Mouse (Mus musculus) heart, embryonic 16.5 days (tissue): ENCODE results near the gene Adipoq. TPM values are rescaled to one million over a fixed set of nuclear protein-coding genes. Genes with fewer than 3 reads are reported as not detected.

Experiments used
- ATAC-seq: fragments of 200-750 bp; cut with Nextera tagmentation; replicated peaks from 2 replicates; pipeline ENCODE4 v1.8.0; 2017; ENCODE audit warnings: moderate number of reproducible peaks; ENCODE audit not compliant: insufficient read depth, low FRiP score; ENCODE audit errors: extremely low read depth
- H3K27ac ChIP-seq: fragments of 300-500 bp; sonication (generic); 2 replicates; pipeline ENCODE4 v1.5.1; 2014; ENCODE audit warnings: mild to moderate bottlenecking, low read length, control low read depth, moderate library complexity
- H3K27me3 ChIP-seq: fragments of 300-500 bp; sonication (generic); 2 replicates; pipeline ENCODE4 v1.6.1; 2014; ENCODE audit warnings: low read length, mixed read lengths; ENCODE audit not compliant: control insufficient read depth, insufficient read depth
- H3K36me3 ChIP-seq: fragments of 300-500 bp; sonication (generic); 2 replicates; pipeline ENCODE4 v1.6.1; 2014; ENCODE audit not compliant: control insufficient read depth, insufficient read depth
- H3K4me1 ChIP-seq: fragments of 300-500 bp; sonication (generic); 2 replicates; pipeline ENCODE4 v1.6.1; 2014; ENCODE audit warnings: low read length, mixed read lengths; ENCODE audit not compliant: control insufficient read depth, insufficient read depth
- H3K4me2 ChIP-seq: fragments of 300-500 bp; sonication (generic); 2 replicates; pipeline ENCODE4 v1.6.1; 2014; ENCODE audit warnings: low read depth, mild to moderate bottlenecking, control low read depth, low read length
- H3K4me3 ChIP-seq: fragments of 300-500 bp; sonication (generic); 2 replicates; pipeline ENCODE4 v1.5.1; 2014; ENCODE audit warnings: mild to moderate bottlenecking, control low read depth, low read length
- H3K9ac ChIP-seq: fragments of 300-500 bp; sonication (generic); 2 replicates; pipeline ENCODE4 v1.6.1; 2014; ENCODE audit warnings: low read length, control low read depth
- H3K9me3 ChIP-seq: fragments of 300-500 bp; sonication (generic); replicated peaks from 2 replicates; pipeline ENCODE4 v1.6.1; 2016; ENCODE audit warnings: low read length; ENCODE audit not compliant: control insufficient read depth
- WGBS: fragments of 180-500 bp; shearing (Covaris S2); extraction: QIAGEN DNeasy Blood & Tissue Kit; methylation state at CpG from one replicate; pipeline ENCODE4 v1.1.7; 2014; 5-methylcytosine and 5-hydroxymethylcytosine counted together
- polyA plus RNA-seq: library from polyadenylated mRNA; unstranded; fragments of >200 nt; fragmentation: Nextera tagmentation; extraction: Ambion mirVana; gene quantifications from 2 replicates; pipeline ENCODE4 v1.2.1, GENCODE M21; 2015

Gene Adipoq
- polyA plus RNA-seq, 1 experiment from 2014 or later, result not detected

- H3K27ac ChIP-seq, result peak within 1 kb of the TSS; percentile 100
- H3K27me3 ChIP-seq, result no peaks in the 10 kb centered on the region
- H3K36me3 ChIP-seq, result peaks cover 14% of the 10 kb centered on the region
- peak within 1 kb of the TSS; percentile 90 for H3K4me3 ChIP-seq
- peak; percentile 91 for ATAC-seq
- H3K4me2 ChIP-seq, result peak within 1 kb of the TSS; percentile 72
- H3K9ac ChIP-seq, result peak within 1 kb of the TSS; percentile 94
- peaks cover 11% of the 10 kb centered on the region for H3K4me1 ChIP-seq
- no peaks in the 10 kb centered on the region for H3K9me3 ChIP-seq
- WGBS, result under 1% methylated on average over 51 of the region's 51 CpGs
These were observed 18.5 kb upstream of the Adipoq start, which contains the start of gene Rfc4 for GRCm38 (mm10) chr16:23127673-23128375. Rfc4 (minus strand) TSS chr16:23127737.

- Histone ChIP-seq H3K4me3 (no peak overlapping the region), H3K27me3 (no peaks in the 10 kb centered on the region), H3K36me3 (no peaks in the 10 kb centered on the region), H3K4me1 (peaks cover 11% of the 10 kb centered on the region), H3K4me2 (no peak overlapping the region), H3K27ac (no peak overlapping the region), H3K9me3 (no peaks in the 10 kb centered on the region), H3K9ac (no peak overlapping the region)
- WGBS, result 88% methylated on average over 3 of the region's 3 CpGs
- no peak for ATAC-seq
These were observed 16.0 kb upstream of the Adipoq start for GRCm38 (mm10) chr16:23130303-23130702.

GRCm38 (mm10) chr16:23132336-23132735 lies 14.0 kb upstream of the Adipoq start:
- 94% methylated on average over 1 of the region's 1 CpGs for WGBS
- Histone ChIP-seq H3K27ac (no peak overlapping the region), H3K9me3 (no peaks in the 10 kb centered on the region)

GRCm38 (mm10) chr16:23135421-23136149 lies 10.8 kb upstream of the Adipoq start:
- no peak for ATAC-seq
- Histone ChIP-seq H3K9me3 (no peaks in the 10 kb centered on the region), H3K4me2 (peak overlapping the region; percentile 34), H3K36me3 (no peaks in the 10 kb centered on the region), H3K27me3 (no peaks in the 10 kb centered on the region), H3K4me3 (no peak overlapping the region), H3K9ac (no peak overlapping the region), H3K27ac (no peak overlapping the region), H3K4me1 (no peaks in the 10 kb centered on the region)
- WGBS, result 19% methylated on average over 11 of the region's 11 CpGs

More at GRCm38 (mm10) chr16:23132336-23132735, 14.0 kb upstream of the Adipoq start:
- Histone ChIP-seq H3K27me3 (no peaks in the 10 kb centered on the region), H3K4me1 (peaks cover 5% of the 10 kb centered on the region; the same call in 1 of the 2 replicates), H3K4me2 (no peak overlapping the region), H3K9ac (no peak overlapping the region), H3K36me3 (no peaks in the 10 kb centered on the region), H3K4me3 (no peak overlapping the region)
- ATAC-seq, result no peak

DNA sequence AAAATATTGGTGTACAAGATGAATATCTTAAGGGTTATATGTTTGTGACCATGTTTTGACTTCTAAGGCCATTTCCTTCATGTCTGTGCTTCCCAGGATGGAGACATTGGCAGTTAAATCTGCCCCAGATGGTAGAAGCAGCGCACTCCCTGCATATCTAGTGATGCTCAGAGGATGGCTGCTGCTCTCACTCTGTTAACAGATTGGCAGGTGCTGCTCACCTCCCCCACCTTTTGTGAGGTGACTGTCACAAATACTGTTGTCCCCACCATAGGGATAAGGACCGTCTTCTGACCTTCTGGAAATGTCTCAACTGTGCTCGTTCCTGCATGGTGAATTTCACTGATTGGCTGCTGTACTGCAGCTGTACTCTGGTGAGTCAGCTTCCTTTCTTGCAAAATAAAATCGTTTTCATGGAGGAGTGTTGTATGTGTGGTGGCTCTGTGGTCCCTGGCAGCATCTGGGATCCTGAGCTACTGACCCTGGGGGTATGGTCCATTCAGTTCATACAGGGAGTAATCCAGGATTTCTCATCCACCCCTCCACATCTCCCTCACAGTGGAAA lies 9.8 kb upstream of the Adipoq start:
- Histone ChIP-seq H3K9me3 (no peaks in the 10 kb centered on the region), H3K27ac (no peak overlapping the region), H3K36me3 (no peaks in the 10 kb centered on the region), H3K9ac (no peak overlapping the region), H3K4me3 (no peak overlapping the region), H3K4me2 (no peak overlapping the region), H3K4me1 (no peaks in the 10 kb centered on the region), H3K27me3 (no peaks in the 10 kb centered on the region)
- WGBS, result 46% methylated on average over 4 of the region's 4 CpGs
- no peak for ATAC-seq

DNA sequence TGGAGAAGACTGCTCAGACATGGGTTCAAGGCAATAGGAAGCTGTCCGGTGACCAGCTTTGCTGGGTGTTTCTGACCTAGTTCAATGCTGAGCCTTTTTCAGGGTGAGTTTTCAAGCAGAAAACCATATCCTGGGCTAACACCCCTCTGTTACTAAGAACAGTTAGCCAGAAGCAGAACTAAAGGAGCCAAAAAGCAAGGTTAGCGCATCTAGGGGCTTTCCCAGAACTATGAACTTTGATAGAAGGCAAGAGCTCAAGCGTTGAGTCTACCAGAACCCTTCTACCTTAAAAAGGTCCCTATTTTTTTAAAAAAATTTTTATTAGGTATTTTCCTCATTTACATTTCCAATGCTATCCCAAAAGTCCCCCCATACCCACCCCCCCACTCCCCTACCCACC lies 5.4 kb upstream of the Adipoq start:
- H3K36me3 ChIP-seq, result no peaks in the 10 kb centered on the region
- H3K9me3 ChIP-seq, result no peaks in the 10 kb centered on the region
- peaks cover 3% of the 10 kb centered on the region for H3K4me1 ChIP-seq
- H3K27me3 ChIP-seq, result no peaks in the 10 kb centered on the region
- ATAC-seq, result no peak
- no peak overlapping the region for H3K4me2 ChIP-seq
- WGBS, result 84% methylated on average over 3 of the region's 3 CpGs
- H3K4me3 ChIP-seq, result no peak overlapping the region
- no peak overlapping the region for H3K27ac ChIP-seq
- H3K9ac ChIP-seq, result no peak overlapping the region

- no peak for ATAC-seq
- Histone ChIP-seq H3K9me3 (no peaks in the 10 kb centered on the region), H3K9ac (no peak overlapping the region), H3K4me1 (peaks cover 3% of the 10 kb centered on the region), H3K4me3 (no peak overlapping the region), H3K27me3 (no peaks in the 10 kb centered on the region), H3K27ac (no peak overlapping the region), H3K36me3 (no peaks in the 10 kb centered on the region), H3K4me2 (no peak overlapping the region)
- 78% methylated on average over 7 of the region's 7 CpGs for WGBS
These were observed 2.0 kb upstream of the Adipoq start for GRCm38 (mm10) chr16:23144326-23144725.

GRCm38 (mm10) chr16:23145211-23145610 lies 1.1 kb upstream of the Adipoq start:
- WGBS, result 44% methylated on average over 5 of the region's 5 CpGs
- H3K27me3 ChIP-seq, result no peaks in the 10 kb centered on the region

DNA sequence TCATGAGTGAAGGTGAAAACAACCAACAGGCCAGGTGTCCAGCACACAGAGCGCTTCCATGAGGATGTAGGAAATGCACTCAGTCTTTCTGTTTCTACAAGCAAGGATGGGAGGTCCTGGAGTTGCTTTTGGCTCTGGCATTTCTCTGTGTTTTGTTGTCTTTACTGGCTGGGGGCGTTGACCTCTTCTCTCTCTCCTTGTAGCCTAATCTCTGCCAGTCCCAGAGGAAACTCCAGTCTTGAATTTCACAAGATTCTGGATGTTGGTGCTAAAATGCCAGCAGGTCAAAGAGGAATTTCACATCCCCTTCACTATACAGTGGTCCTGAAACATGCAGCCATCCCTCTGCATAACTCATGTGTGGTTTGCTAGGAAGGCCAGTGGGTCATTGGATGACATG lies 2.6 kb downstream of the Adipoq start:
- H3K9me3 ChIP-seq, result no peaks in the 10 kb centered on the region
- H3K27me3 ChIP-seq, result no peaks in the 10 kb centered on the region
- H3K36me3 ChIP-seq, result no peaks in the 10 kb centered on the region
- H3K9ac ChIP-seq, result no peak overlapping the region
- no peak overlapping the region for H3K27ac ChIP-seq
- peaks cover 3% of the 10 kb centered on the region for H3K4me1 ChIP-seq
- no peak overlapping the region for H3K4me2 ChIP-seq
- 69% methylated on average over 2 of the region's 2 CpGs for WGBS
- ATAC-seq, result no peak
- H3K4me3 ChIP-seq, result no peak overlapping the region

More at GRCm38 (mm10) chr16:23145211-23145610, 1.1 kb upstream of the Adipoq start:
- H3K27ac ChIP-seq, result no peak overlapping the region
- no peak for ATAC-seq
- H3K9me3 ChIP-seq, result no peaks in the 10 kb centered on the region
- H3K4me2 ChIP-seq, result no peak overlapping the region
- H3K36me3 ChIP-seq, result no peaks in the 10 kb centered on the region
- peaks cover 3% of the 10 kb centered on the region for H3K4me1 ChIP-seq
- H3K9ac ChIP-seq, result no peak overlapping the region
- H3K4me3 ChIP-seq, result no peak overlapping the region
